ENCODE assay signal across 8 mouse cellular contexts in the genomic region with DNA sequence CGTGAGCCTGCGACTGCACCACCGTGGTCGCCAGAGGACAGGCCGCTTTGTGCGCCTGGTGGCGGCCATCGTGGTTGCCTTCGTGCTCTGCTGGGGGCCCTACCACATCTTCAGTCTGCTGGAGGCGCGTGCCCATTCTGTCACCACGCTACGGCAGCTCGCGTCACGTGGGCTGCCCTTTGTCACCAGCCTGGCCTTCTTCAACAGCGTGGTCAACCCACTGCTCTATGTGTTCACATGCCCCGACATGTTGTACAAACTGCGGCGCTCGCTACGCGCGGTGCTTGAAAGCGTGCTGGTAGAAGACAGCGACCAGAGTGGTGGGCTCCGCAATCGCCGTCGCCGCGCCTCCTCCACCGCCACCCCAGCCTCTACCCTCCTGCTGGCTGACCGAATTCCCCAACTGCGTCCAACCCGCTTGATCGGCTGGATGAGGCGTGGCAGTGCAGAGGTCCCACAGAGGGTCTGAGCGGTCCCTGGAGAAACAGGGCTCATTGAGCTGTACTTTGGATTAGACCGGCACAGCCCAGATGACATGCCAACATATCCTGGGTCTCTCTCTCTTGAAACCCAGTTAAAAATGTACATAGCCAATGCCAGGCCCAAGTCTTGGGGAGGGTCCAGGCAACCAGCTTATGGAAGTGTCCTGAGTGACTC. TPM values are rescaled to one million over a fixed set of nuclear protein-coding genes. Genes with fewer than 3 reads are reported as not detected.
DNase-seq lines count a peak whose midpoint lies in the region; ATAC-seq and TF ChIP-seq lines count a peak whose summit lies in the region.

No protein-coding gene starts in this region.

- TF ChIP-seq CTCF in lung, postnatal 0 days (IDR thresholded peaks at IDR 0.05), result no peak

- no peak for DNase-seq in cerebellum, adult 11-12 months
- DNase-seq in lung, postnatal 0 days (ENCODE audit: low spot score), result no peak
- no peak for DNase-seq in lung, postnatal 10 days
- peak; percentile 50 for DNase-seq in yolk sac, embryonic 10.5 days (ENCODE audit: low spot score)
- no peak for DNase-seq in gastrocnemius, adult 18-20 months (ENCODE audit: low spot score)

- peak overlapping the region; percentile 28 for H3K4me3 ChIP-seq in lung, postnatal 0 days (ENCODE audit: low read depth, low read length)
- peak overlapping the region; percentile 39 for H3K4me3 ChIP-seq in hindbrain, embryonic 13.5 days

- 6% methylated on average over 40 of the region's 40 CpGs for WGBS in lung, postnatal 0 days
- WGBS in hindbrain, embryonic 13.5 days, result 2% methylated on average over 40 of the region's 40 CpGs

- TF ChIP-seq EP300 in lung, postnatal 0 days (IDR thresholded peaks at IDR 0.05), result no peak

- peaks cover 9% of the 10 kb centered on the region for H3K4me1 ChIP-seq in lung, postnatal 0 days (ENCODE audit: insufficient read depth, low read depth, low read length)
- H3K4me1 ChIP-seq in hindbrain, embryonic 13.5 days (replicated peaks), result peaks cover 18% of the 10 kb centered on the region

- peak; percentile 26; the same call in 1 of the 2 replicates for ATAC-seq in cerebellum, adult (ENCODE audit: insufficient number of reproducible peaks, low FRiP score, low TSS enrichment)
- peak; percentile 51 for ATAC-seq in lung, postnatal 0 days
- ATAC-seq in hindbrain, embryonic 13.5 days (ENCODE audit: low FRiP score), result peak; percentile 85
- 0 out of 2 replicates have a peak, but pooled peaks have one; percentile 3 for ATAC-seq in megakaryocyte progenitor cell, adult 5-6 weeks (replicated peaks; ENCODE audit: poor library complexity)

- peak overlapping the region; percentile 57 for H3K4me2 ChIP-seq in lung, postnatal 0 days (replicated peaks; ENCODE audit: low read depth, low read length)
- H3K4me2 ChIP-seq in hindbrain, embryonic 13.5 days, result peak overlapping the region; percentile 74

- peaks cover 15% of the 10 kb centered on the region; the same call in 1 of the 2 replicates for H3K36me3 ChIP-seq in lung, postnatal 0 days (ENCODE audit: insufficient read depth, low read length)
- H3K36me3 ChIP-seq in hindbrain, embryonic 13.5 days, result peaks cover 37% of the 10 kb centered on the region

- no peaks in the 10 kb centered on the region for H3K9me3 ChIP-seq in lung, postnatal 0 days (ENCODE audit: low read length)
- H3K9me3 ChIP-seq in hindbrain, embryonic 13.5 days, result no peaks in the 10 kb centered on the region

- peak overlapping the region; percentile 44 for H3K9ac ChIP-seq in lung, postnatal 0 days (replicated peaks; ENCODE audit: low read depth)
- peak overlapping the region; percentile 75 for H3K9ac ChIP-seq in hindbrain, embryonic 13.5 days

- no peak overlapping the region for H3K27ac ChIP-seq in lung, postnatal 0 days (ENCODE audit: low read length)
- peak overlapping the region; percentile 81 for H3K27ac ChIP-seq in hindbrain, embryonic 13.5 days

- no peaks in the 10 kb centered on the region for H3K27me3 ChIP-seq in lung, postnatal 0 days (replicated peaks; ENCODE audit: insufficient read depth, low read length)
- H3K27me3 ChIP-seq in hindbrain, embryonic 13.5 days, result 0 out of 2 replicates have a peak, but pooled peaks cover 6% of the 10 kb centered on the region

RNA-seq across cellular contexts. Expression of gene Ptgdr2, which starts 4.0 kb away (rescaled TPM):
- 0.36 and 0.45 TPM in 2 replicates for polyA plus RNA-seq in lung, postnatal 0 days (2015; fragmentation: Nextera tagmentation; extraction: Ambion mirVana)
- polyA plus RNA-seq in hindbrain, embryonic 13.5 days (2015; fragmentation: Nextera tagmentation; extraction: Ambion mirVana), result 0.19 and 0.22 TPM in 2 replicates
- 0.07 and 0.17 TPM in 2 replicates for total RNA-seq in megakaryocyte progenitor cell, adult 5-6 weeks (2015)
- 0.07 TPM in 1 of 2 replicates, not detected in the other for total RNA-seq in megakaryocyte progenitor cell, adult 5-6 weeks (2017)
- not detected for total RNA-seq in gastrocnemius, adult 18-20 months (2021)

RNA-seq across cellular contexts. Expression of gene Ccdc86, which starts 8.1 kb away (rescaled TPM):
- 13.5 and 14.7 TPM in 2 replicates for polyA plus RNA-seq in lung, postnatal 0 days (2015; fragmentation: Nextera tagmentation; extraction: Ambion mirVana)
- polyA plus RNA-seq in hindbrain, embryonic 13.5 days (2015; fragmentation: Nextera tagmentation; extraction: Ambion mirVana), result 15.0 and 15.2 TPM in 2 replicates
- 28.1 and 31.0 TPM in 2 replicates for total RNA-seq in megakaryocyte progenitor cell, adult 5-6 weeks (2015)
- 17.6 and 20.5 TPM in 2 replicates for total RNA-seq in megakaryocyte progenitor cell, adult 5-6 weeks (2017)
- total RNA-seq in gastrocnemius, adult 18-20 months (2021), result 10 to 100 TPM; 12.6 to 14.5 TPM

RNA-seq across cellular contexts. Expression of gene Zp1, which starts 20.5 kb away (rescaled TPM):
- polyA plus RNA-seq in lung, postnatal 0 days (2015; fragmentation: Nextera tagmentation; extraction: Ambion mirVana), result not detected in 2 replicates
- not detected in 2 replicates for polyA plus RNA-seq in hindbrain, embryonic 13.5 days (2015; fragmentation: Nextera tagmentation; extraction: Ambion mirVana)
- not detected in 2 replicates for total RNA-seq in megakaryocyte progenitor cell, adult 5-6 weeks (2015)
- not detected in 2 replicates for total RNA-seq in megakaryocyte progenitor cell, adult 5-6 weeks (2017)
- total RNA-seq in gastrocnemius, adult 18-20 months (2021), result not detected

RNA-seq across cellular contexts. Expression of gene Ms4a10, which starts 33.5 kb away (rescaled TPM):
- not detected in 2 replicates for polyA plus RNA-seq in lung, postnatal 0 days (2015; fragmentation: Nextera tagmentation; extraction: Ambion mirVana)
- polyA plus RNA-seq in hindbrain, embryonic 13.5 days (2015; fragmentation: Nextera tagmentation; extraction: Ambion mirVana), result not detected in 2 replicates
- total RNA-seq in megakaryocyte progenitor cell, adult 5-6 weeks (2015), result not detected in 2 replicates
- total RNA-seq in megakaryocyte progenitor cell, adult 5-6 weeks (2017), result not detected in 2 replicates
- not detected for total RNA-seq in gastrocnemius, adult 18-20 months (2021)

RNA-seq across cellular contexts. Expression of gene Prpf19, which starts 45.9 kb away (rescaled TPM):
- 18.8 and 22.4 TPM in 2 replicates for polyA plus RNA-seq in lung, postnatal 0 days (2015; fragmentation: Nextera tagmentation; extraction: Ambion mirVana)
- 40.2 and 42.9 TPM in 2 replicates for polyA plus RNA-seq in hindbrain, embryonic 13.5 days (2015; fragmentation: Nextera tagmentation; extraction: Ambion mirVana)
- total RNA-seq in megakaryocyte progenitor cell, adult 5-6 weeks (2015), result 70.5 and 77.5 TPM in 2 replicates
- total RNA-seq in megakaryocyte progenitor cell, adult 5-6 weeks (2017), result 159 and 191 TPM in 2 replicates
- 100 to 1,000 TPM; 148 TPM for total RNA-seq in gastrocnemius, adult 18-20 months (2021)

Comparison
In these comparisons a context has a peak if more than half of its experiments do, and no peak if none do; other contexts are left out.
1. ATAC-seq: peak in every context shown above with its lines; median percentile 85 in hindbrain, embryonic 13.5 days; 51 in lung, postnatal 0 days; 26 in cerebellum, adult; 3 in megakaryocyte progenitor cell, adult 5-6 weeks.